Mouse (Mus musculus) forelimb bud, embryonic 11.5 days (tissue): Measurements from ENCODE around the gene Fcf1.

ENCODE experiments used
- DNase-seq: peaks from one replicate; pipeline ENCODE4 v3.0.0-alpha.2; 2012; ENCODE audit warnings: low read depth, low spot score

Fcf1 gene

DNA sequence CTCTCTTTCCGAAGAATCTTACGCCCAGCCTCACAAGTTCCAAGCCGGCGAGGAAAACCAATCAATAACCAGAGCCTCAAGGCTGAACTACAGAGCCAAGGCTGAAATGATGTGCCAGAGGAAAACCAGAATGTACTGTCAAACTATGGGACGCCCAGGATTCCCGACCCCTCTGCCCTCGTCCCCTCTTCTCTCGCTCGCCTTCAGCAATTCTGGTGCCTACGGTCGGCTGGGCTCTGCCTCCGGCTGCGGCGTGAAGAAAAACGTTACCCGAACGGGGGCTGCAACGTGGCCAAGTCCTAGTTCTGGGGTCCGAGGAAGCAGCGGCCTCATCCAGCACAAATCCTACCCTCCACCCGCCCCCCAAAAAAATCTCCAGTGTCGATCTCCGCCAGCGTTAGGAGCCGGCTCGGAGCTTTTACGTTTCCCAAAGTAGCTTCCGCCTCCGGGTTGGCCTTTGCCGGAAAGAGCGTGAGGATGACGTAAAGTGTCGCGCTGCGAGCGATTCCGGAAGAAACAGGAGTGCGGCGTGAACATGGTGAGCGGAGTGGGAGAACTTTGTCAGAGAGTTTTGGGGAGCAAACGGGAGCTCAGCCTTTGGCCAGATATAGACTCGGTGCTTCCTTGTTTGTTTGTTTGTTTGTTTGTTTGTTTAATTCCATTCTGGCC is at the start of gene Fcf1, which contains the start of gene Arel1:
Gene Fcf1 (plus strand): TSS at position 470 of the 669 bp plus-strand sequence.
Gene Arel1 (minus strand): TSS at position 473 of the 669 bp plus-strand sequence.
- peak; percentile 95 for DNase-seq

DNA sequence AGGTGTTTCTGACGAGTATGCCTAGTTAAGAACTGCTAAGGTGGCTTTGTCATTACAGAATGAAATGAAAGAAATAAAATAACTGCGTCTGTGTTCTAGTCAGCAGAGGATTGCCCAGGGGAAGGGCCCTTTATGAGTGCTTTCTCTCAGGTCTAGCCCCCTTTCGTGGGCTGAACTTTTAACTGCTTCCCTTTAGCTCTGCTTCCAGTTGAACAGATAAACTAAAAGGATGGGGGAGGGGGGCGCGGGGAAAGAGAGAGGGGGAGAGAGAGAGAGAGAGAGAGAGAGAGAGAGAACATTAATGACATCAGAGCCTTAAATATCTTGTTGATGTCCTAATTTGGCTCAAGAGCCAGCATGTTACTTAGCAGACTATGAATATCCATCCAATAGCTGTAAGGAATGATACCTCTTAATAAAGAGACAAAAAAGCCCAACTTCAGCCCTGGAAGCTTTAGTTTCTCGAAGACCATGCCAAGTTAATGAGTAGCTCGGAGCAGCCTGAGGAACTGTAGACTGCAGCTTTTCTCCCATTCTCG is 48.7 kb upstream of the Fcf1 start:
- no peak for DNase-seq

DNA sequence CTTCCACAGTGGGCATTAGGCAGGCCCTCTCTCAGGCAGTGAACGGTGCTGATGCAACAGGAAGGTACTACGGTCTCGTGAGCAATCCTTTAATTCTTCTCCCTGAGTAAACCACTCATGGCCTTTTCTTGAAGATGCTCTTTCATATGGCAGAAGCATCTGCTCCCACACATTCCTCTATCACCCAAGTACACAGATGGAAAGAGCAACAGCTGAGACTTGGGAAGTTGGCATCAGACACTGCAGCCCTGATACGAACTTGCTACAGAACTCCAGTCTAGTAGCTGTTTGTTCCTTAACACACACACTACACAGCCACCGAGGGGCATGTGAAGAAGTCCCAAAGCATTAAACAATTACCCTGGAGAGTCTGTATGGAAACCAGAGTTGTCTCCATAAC is 46.4 kb upstream of the Fcf1 start:
- DNase-seq = no peak

DNA sequence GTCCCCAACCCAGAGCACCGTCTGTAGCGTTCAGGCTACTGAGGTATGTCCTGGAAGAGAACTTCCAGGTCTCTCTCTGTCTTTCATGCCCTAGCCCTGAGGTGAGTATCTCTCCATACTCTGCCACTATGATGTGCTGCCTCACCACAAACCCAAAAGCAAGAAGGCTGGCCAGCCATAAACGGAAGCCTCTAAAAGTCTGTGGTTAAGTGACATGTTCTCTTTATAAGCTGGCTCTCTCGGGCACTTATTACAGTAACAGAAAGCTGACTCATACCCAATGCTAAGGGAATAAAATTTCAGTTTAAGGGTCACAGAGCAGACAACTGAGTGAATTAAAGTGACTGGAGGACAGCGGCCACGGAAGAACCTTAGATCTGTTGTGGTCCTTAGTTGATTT is 44.2 kb upstream of the Fcf1 start:
- no peak for DNase-seq

DNA sequence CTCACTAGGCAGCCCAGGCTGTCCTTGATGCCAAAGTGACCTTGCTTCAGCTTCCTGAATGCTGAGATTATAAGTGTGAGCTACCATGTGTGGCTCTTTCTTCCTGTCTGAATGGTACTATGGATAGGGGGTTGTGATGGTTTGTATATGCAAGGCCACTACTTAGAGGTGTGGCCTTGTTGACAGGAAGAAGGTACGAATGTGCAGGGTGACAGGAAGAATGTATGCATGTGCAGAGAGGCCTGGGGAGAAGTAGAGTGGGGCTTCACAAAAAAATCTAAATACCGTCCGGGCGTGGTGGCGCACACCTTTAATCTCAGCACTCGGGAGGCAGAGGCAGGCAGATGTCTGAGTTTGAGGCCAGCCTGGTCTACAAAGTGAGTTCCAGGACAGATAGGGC is 38.5 kb upstream of the Fcf1 start:
- no peak for DNase-seq

DNA sequence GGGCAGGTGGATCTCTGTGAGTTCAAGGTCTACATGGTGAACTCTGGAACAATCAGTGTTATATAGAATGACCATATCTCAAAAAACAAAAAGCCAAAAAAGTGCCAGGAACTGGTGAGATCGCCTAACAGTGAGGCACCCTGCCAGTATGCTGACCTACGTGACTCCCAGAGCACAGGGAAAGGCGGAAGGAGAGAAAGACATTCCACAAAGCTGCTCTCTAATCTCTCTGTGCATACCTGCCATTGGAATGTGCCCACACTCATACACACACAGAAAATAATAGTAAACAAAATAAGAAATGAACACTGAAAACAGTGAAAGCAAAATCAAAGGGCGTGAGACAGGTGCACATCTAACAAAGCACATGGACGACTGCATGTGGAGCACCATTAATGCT is 35.4 kb upstream of the Fcf1 start:
- no peak for DNase-seq

DNA sequence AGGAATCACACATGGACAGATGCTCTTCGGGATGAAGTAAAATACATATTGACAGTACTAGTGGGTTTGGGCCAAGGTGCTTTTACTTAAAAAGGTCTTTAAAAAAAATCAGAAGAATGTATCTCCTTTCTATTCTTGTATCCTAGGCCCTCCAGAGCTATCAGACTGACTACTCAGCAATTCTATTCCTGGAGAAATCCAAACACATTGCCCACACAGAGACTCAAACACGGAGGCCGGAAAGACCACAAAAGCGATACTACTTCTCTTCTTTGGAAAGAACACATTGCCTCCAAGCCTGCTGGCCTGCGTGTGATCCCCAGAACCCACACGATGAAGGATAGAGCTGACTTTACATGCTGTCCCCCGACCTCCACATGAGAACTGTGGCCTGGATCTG is 31.6 kb upstream of the Fcf1 start:
- no peak for DNase-seq

DNA sequence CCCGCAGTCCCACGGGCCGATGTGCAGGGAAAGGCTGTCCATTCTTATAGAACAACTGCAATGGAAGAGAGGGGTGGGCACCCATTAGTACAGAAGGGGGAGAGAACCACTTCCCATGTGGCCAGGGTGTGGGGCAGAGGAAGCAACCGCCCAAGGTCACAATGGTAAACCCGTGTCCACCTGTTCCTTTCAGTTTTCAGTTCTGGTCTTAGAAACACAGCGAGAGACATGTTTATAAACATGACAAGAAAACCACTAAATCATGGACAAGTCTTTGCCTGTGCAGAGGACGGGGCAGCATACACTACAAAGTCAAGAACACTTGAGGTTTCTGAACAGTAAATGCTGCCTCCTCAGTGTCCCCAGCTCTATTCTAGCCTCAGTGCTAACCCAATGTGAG is 30.4 kb upstream of the Fcf1 start:
- DNase-seq = no peak

DNA sequence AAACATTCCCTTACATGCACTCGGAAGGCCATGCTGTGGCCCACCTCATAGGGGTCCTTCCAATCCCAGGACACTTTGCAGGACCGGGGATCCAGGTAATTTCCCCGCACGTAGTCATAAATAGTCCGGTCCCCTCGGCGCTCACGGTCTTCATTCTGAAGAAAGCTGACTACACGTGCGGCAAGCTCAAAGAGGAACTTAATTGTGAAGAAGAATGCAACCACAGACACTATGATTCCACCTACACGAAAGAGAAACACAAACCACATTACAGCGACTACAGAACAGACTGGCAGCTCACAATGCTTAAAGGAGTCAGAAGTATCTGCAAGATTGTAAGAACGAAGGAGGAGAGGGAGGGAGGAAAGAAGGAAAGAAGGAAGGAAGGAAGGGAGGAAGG is 29.0 kb upstream of the Fcf1 start:
- no peak for DNase-seq

DNA sequence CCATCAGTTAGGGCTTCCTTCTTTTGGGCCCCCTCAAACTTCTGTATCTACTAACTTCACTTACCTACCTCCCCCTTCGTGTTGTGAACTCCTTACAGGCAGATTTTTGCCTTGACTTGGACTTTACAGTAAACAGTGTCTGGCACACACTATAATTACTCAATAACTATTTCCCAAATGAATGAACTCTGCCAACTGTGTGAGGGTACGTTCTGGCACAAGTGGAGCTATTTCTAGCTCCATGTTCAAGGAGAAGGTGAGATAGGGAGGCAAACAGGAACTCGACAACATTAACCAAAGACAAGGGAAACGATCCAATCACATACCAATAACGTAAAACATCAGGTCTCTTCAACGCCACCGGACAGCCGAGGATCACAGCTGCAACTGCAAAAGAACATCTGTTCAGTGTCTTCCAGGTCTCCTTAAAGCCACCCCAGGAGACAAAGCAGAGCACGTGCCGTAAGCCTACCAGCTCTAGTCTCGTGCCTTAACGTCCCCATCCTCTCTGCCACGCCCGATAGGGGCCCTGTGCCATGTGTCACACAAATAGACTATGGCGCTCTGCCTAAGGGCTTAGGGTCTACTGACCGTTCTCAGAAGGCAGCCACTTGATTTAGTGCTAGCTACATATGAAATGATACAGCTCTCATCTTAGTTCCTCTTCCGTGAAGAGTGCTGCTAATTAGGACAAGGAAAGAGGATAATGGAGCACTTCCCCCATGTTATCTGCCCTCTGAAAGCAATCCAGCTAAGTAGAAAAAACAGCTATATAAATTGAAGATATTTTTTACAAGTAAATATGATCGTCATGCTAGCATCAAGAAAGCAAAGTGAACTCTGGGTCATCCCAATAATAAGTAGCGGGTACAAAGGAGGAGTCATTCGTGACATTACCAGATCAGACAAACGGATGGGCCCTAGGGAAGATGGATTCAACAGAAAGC is 27.4 kb upstream of the Fcf1 start:
- no peak for DNase-seq

DNA sequence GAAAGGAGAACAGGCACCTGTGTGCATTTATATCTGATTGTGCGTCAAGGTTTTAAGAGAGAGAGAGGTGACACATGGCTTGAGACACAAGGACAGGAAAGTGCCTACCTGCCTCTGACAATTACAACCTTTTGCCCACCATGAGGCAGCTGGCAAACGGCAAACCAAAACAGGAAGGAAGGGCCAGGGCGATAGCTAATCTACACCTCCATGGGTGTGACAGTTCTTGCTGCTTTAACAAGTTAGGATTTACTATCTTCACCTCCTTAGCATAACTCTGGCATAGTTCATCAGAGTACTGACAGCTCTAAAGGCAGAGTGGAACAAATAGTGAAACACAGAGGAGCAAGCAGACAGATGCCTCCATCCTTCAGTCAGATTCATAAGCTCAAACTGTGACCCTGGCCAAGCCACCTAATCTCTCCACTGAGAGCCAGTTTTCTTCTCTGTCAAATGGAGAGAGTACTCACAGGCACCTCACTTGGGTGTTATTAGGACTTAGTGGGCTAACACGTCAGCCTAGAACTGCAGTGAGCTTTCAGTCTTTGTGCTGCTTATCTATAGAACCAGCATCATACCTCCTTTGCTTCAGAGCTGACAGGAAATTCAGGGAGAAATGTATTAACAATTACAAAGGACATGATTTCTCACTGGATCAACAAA is 26.4 kb upstream of the Fcf1 start:
- DNase-seq = no peak

DNA sequence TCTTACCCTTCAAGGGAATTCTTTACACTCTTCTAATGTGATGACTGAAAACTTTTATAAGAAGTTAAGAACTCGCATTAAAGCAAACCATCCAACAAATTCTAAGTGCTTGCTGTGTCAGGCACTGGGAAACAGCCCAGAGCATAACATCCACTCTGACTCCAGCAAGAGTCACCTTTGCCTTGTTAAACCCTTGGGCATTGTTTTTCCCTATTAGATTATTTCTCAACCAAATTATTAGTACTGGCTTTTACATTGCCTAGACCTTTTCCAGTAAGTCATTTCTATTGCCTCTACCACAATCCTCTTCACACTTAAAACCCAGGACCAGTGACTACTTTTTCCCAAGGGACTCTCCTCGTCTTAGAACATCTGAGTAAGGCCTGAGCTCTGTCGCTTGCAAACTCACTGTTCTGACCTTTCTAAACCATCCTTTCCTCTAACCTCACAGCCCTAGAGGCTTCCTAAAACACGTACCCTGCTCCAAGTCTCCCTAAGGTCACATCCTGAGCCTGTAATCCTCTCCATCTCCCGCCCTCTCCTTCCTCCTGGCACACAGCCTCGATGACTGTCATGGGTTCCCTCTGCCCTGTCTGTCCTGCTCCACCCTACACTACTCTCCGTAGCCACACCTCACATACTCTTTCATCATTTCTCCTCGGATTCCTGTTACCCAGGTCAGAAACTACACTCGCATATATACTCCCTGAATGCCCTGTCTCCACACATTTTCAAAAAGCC is 25.7 kb upstream of the Fcf1 start:
- no peak for DNase-seq

DNA sequence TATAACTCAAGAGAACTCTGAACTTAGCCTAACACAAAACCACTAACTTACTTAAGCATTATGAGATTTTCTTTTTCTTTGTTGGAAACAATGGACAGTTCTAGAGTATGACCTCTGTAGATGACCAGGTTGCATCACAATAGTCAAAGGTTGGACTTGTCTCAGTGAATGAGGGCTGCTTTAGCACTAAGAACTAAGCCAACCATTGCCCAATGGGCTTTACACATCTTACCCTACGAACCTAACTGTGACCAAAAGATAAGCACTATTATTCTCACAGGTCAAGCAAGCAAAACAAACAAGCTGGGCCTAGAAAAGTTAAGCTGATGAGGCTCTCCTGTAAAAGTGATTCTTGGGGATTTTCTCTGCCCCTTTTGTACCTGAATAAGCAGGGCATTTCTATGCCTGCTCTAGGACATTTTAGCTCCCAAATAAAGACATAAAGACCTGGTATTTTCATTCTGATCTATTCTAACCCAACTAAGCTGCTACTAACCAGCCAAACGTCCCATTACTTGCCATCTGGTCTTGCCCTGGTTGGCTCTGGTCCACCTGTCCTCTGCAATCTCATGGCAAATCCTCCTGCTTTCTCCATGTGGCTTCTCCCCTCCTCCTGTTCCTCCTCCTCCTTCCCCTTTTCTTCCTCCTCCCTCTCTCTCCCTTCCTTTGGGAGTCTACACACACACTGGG is 22.7 kb upstream of the Fcf1 start:
- no peak for DNase-seq

DNA sequence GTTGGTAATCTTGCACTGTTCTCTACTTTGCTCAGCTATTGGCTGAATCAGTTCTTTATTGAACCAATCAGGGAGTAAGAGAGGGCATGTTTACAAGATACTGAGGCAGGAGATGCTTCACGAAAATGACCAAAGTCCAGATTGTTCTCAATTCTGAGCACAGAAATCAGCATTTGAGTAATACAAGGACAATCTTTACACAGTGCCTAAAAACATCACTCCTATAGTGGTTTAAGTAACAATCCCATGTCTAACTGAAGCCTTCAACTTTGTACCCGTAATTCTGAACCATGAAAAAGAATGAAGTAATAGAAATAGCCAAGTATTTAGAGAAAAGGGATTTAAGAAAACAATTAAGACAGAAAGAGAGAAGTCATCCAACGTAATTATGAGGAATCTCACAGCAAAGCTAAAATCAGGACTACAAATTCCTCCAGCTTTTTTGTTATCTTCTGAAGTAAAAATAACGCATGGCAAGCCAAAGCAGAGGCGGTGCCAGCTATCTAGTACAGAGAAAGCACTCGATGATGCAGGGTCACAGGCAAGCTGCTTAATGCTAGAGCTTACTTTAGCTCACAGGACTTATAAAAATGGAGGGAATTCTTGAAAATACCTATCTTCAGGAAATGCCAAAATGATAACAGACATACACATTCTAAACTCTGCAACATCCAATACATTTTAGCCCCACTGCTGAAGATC is 22.0 kb upstream of the Fcf1 start:
- DNase-seq = no peak

DNA sequence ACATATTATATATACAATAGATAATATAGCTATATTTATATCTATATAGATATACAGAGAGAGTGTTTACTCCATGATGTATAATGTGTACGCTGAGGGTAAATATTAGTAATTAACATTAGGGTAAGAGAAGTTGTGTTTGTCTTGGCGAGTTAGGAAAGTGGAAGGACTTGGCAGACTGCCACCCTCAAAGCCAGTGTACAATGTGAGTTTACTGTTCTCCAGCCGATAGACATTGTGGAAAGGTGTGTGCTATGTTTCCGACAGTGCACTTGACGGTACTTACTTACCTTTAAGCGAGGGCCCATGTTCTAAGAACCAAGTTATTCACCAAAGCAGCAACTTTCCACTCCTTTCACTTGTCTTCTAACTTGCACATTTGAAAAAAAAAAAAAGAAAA is 19.9 kb upstream of the Fcf1 start:
- DNase-seq = no peak

DNA sequence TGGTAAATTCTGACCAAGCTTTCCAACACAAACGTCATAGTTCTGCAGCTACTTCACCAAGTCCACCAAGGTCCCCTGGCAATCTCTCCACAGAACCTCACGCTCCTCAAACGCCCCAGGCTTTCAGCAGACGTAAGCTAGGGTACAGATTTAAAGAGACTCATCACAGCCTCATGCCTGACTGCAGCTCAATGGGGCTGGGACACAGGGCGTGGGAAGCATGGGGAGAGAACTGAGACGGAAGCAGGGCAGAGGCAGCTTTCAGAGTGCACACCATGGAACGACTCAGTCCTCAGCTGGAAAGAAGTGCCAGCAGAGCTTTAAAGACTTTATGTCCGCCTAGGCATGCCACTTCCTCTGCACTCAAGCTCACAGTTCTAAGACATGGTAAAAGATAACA is 19.2 kb upstream of the Fcf1 start:
- DNase-seq = no peak

DNA sequence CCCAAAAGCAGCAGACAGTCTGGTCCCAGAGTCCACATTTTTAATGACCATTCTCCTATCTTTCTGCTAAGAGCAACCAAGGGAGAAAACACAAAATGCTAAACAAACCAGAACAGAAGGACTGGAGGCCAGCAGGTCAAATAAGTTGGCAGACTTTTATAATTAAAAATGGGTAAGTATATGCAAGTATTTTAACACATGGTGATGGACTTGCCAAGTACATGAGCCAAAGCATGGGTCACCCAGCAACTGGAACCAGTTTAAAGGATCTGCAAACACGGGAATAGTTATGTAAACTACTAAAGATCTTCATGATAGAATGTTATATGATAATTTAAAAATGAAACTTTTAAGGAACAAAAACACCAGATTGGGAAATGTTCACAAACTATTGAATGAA is 18.3 kb upstream of the Fcf1 start:
- DNase-seq = no peak

DNA sequence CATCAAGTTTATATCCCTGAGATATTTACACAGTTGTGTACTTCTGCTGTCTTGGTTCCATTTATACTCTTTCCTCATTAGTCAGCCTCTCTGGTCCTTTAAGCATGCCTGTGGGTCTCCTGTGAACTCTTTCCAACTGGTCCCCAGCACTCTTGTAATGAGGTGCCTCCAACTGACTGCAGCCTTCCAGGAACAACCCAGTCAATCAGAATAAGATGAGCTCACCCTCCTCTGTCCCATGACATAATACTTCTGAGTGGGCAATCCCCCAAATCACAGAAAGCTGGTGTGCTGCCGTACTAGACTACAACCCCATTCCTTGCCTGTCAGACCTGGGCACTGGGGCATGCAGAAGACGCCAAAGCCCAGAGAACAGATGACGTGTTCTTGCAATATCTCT is 14.4 kb upstream of the Fcf1 start:
- DNase-seq = no peak

DNA sequence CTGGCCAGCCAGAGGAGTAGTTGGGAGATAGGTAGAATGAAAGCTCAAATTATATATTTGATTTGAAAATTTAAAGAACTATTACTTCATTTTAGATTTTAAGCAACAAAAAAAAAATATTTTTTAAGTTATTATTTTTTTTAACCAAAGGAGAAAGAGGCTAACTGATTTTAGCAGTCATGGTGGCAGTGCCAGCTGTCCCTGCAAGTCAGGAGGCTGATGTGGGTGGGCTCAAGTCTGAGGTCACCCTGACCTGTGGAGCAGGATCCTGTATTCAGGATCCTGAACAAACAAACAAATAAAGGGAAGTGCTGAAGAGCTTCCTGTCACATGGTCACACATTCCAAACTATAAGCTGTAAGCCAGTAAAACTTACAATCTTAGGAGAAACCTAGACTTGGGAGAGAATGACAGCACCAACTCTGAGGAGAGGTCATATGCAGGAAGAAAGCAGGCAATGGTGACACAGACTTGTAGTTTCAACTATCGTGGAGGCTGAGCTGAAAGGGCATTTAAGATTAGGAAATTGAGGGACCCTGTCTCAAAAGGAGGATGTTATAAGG is 11.8 kb upstream of the Fcf1 start:
- no peak for DNase-seq

DNA sequence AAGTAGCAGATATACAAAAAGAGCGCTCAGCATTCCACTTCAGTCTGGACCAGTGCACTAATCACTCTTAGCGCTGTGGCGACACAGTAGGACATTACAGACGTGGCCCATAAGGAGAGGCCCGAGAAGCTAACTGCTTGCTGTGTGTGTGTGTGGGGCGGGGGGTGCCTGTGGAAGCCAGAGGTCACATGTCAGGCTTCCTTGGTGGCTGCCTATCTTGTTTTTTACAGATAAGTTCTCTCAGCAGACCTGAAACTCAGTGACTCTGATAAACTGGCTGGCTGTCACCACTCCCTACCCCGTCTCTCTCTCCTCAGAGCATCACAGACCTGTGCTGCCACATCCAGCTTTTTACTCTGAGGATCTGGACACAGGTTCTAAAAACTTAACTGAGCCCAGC is 8.1 kb upstream of the Fcf1 start:
- no peak for DNase-seq
